Mouse (Mus musculus) neural tube, embryonic 14.5 days (tissue): ENCODE data around the gene Vmn2r34. TPM values are rescaled to one million over a fixed set of nuclear protein-coding genes. Genes with fewer than 3 reads are reported as not detected.
"Not testable (repeated sequence)": the region's sequence is repeated elsewhere in the genome, so short reads cannot be mapped to it uniquely, and the experiment has no call there.

ENCODE experiments used
- ATAC-seq: fragments of 200-750 bp; cut with Nextera tagmentation; 2 replicates; pipeline ENCODE4 v1.8.0; 2017; ENCODE audit warnings: low read depth, mild to moderate bottlenecking, moderate TSS enrichment, moderate library complexity
- H3K27ac ChIP-seq: fragments of 300-500 bp; sonication (generic); 2 replicates; pipeline ENCODE4 v1.5.1; 2014; ENCODE audit warnings: low read depth, mild to moderate bottlenecking, control low read depth, low read length, moderate library complexity, mixed read lengths
- H3K27me3 ChIP-seq: fragments of 300-500 bp; sonication (generic); 2 replicates; pipeline ENCODE4 v1.6.1; 2014; ENCODE audit warnings: low read length; ENCODE audit not compliant: control insufficient read depth, insufficient read depth
- H3K36me3 ChIP-seq: fragments of 300-500 bp; sonication (generic); 2 replicates; pipeline ENCODE4 v1.6.1; 2014; ENCODE audit warnings: low read length, mixed read lengths; ENCODE audit not compliant: control insufficient read depth, insufficient read depth
- H3K4me1 ChIP-seq: fragments of 300-500 bp; sonication (generic); 2 replicates; pipeline ENCODE4 v1.6.1; 2014; ENCODE audit warnings: low read length; ENCODE audit not compliant: control insufficient read depth, insufficient read depth
- H3K4me2 ChIP-seq: fragments of 300-500 bp; sonication (generic); 2 replicates; pipeline ENCODE4 v1.6.1; 2014; ENCODE audit warnings: mild to moderate bottlenecking, low read depth, low read length, control low read depth
- H3K4me3 ChIP-seq: fragments of 300-500 bp; sonication (generic); 2 replicates; pipeline ENCODE4 v1.5.1; 2014; ENCODE audit warnings: low read depth, low read length, control low read depth, mixed read lengths
- H3K9ac ChIP-seq: fragments of 300-500 bp; sonication (generic); replicated peaks from 2 replicates; pipeline ENCODE4 v1.6.1; 2014; ENCODE audit warnings: low read depth, mild to moderate bottlenecking, control low read depth, low read length, mixed read lengths
- H3K9me3 ChIP-seq: fragments of 300-500 bp; sonication (generic); 2 replicates; pipeline ENCODE4 v1.6.1; 2016; ENCODE audit warnings: low read length; ENCODE audit not compliant: control insufficient read depth
- WGBS: fragments of 180-500 bp; shearing (Covaris S2); extraction: QIAGEN DNeasy Blood & Tissue Kit; methylation state at CpG from one replicate; pipeline ENCODE4 v1.1.7; 2014; 5-methylcytosine and 5-hydroxymethylcytosine counted together
- polyA plus RNA-seq: library from polyadenylated mRNA; unstranded; fragments of >200 nt; fragmentation: Nextera tagmentation; extraction: Ambion mirVana; gene quantifications from 2 replicates; pipeline ENCODE4 v1.2.1, GENCODE M21; 2014

The Vmn2r34 gene
- not detected in 2 replicates for polyA plus RNA-seq

DNA sequence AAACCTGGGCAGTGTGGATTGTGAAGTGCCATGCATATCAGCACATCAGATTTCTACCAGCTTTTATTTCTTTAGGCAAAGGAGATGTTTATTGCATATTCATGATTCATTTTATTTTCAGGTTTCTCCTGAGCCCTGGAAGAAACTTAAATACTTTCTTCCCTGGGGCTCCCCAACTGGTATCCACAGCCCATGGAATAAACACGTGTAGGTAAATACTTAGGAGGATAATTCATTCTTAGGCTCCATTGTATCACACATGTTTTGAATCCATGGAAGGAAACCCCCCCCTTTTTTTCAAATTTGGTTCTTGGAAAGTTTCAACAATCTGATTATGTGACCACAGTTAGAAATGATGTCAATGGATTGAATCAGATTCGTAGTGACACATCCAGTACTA lies at the start of gene Vmn2r34:
Vmn2r34 (minus strand) TSS at position 101 of the 400 bp plus-strand sequence.
- WGBS: no CpG with 5 or more reads among the region's 2 CpGs
- H3K4me2 ChIP-seq, H3K9me3 ChIP-seq, H3K27ac ChIP-seq, ATAC-seq, H3K9ac ChIP-seq, H3K36me3 ChIP-seq, H3K4me3 ChIP-seq, H3K27me3 ChIP-seq, H3K4me1 ChIP-seq: not testable (repeated sequence)

DNA sequence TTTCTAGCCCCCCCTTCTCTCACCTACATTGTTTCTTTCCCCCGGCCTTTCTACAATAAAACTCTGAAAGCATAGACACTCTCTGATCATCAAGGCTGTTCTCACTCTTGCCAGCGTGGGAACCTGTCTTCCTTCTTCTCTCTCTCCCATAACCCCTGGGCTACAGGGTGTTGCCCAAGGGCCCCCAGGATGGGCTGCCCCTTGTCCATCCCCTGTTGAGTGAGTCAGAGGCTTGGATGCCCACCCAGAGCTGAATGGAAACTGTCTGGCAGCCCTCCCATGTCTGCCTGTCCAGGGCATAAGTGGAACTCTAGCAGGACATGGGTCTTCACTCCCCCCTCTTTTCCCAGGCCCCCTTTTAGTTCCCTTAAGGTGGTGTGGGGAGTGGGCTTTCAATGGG lies 15.3 kb downstream of the Vmn2r34 start:
- not testable (repeated sequence) for H3K36me3 ChIP-seq, ATAC-seq, H3K27me3 ChIP-seq, H3K9me3 ChIP-seq, H3K4me1 ChIP-seq, H3K4me3 ChIP-seq, H3K27ac ChIP-seq, H3K9ac ChIP-seq, H3K4me2 ChIP-seq
- WGBS: 88% methylated on average over 2 of the region's 2 CpGs

Other genes starting within 250 kb of the Vmn2r34 start
- not detected in 2 replicates for gene Vmn2r32, start 209.5 kb downstream of the Vmn2r34 start, polyA plus RNA-seq
- gene Vmn2r33, start 122.7 kb downstream of the Vmn2r34 start, polyA plus RNA-seq: not detected in 2 replicates
- gene Vmn2r35, start 130.4 kb upstream of the Vmn2r34 start, polyA plus RNA-seq: not detected in 2 replicates
- gene Vmn2r36, start 213.0 kb upstream of the Vmn2r34 start, polyA plus RNA-seq: not detected in 2 replicates